Mouse (Mus musculus): ENCODE results near the gene Plekhf1.

Gene Plekhf1

GRCm38 (mm10) chr7:38188281-38189075 lies 39.3 kb downstream of the Plekhf1 start:
- DNase-seq (ENCODE audit: low read depth in 1 of 2, low spot score in 2 of 2), result no peak

- no peak for DNase-seq (ENCODE audit: low read depth in 1 of 2, low spot score in 2 of 2)
Observed at GRCm38 (mm10) chr7:38187796-38188195, 40.0 kb downstream of the Plekhf1 start.

DNA sequence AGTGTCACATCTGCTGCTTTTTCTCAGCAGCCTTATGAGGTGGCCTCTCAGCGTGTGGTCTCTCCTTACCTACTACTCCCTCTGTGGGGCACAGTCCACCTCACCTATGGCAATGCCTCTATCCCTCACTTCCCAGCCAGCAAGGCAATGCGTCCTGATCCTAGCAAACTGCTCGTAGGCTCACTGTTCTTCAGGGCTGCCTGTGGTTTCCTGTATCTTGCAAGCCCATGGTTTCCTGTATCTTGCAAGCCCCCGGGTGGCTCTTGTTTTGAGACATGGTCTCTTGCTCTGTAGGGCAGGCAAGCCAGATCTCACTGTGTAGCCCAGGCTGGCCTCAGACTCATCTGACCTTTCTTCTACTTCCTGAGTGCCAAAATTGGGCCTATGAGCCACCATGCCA lies 41.0 kb downstream of the Plekhf1 start:
- no peak for DNase-seq (ENCODE audit: low read depth in 1 of 2, low spot score in 2 of 2)

GRCm38 (mm10) chr7:38184786-38185185 lies 43.0 kb downstream of the Plekhf1 start:
- no peak for DNase-seq (ENCODE audit: low read depth in 1 of 2, low spot score in 2 of 2)

GRCm38 (mm10) chr7:38184418-38184745 lies 43.4 kb downstream of the Plekhf1 start:
- no peak for DNase-seq (ENCODE audit: low read depth in 1 of 2, low spot score in 2 of 2)

DNA sequence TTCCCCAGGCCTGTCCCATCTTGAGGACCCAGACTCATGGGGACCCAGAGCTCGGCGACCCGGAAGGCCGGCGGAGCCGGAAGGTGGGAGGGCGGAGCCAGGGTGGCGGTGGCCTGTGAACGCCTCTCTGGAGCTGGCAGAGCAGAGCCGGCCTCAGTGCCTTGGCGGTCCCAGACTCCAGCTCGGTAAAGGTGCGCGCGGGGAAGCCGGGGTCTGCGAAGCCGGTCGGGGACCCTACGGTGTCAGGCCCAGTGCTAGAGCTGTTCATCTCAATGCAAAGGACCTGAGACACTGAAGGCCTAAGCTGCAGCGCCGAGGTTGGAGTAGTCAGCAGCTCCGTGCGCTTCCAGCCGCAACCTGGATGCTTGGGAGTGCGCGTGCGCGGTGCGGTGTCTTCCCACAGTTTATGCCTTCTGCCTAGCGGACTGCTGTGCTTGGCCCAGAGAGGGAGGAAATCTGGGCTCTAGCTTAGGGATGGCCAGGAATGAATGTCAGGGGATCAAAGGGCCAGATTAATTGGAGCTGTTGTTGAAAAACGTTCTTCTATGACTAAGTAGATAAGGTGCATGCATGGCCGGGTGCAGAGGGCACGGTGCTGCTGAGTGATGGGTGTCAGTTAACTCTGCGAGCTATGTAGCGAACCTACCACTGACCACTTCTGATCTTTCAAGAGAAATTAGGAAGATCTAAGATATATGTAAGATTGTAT lies 44.0 kb downstream of the Plekhf1 start:
- DNase-seq (ENCODE audit: low read depth in 1 of 2, low spot score in 2 of 2), result peak in 1 of 2 experiments; percentile 63

GRCm38 (mm10) chr7:38182962-38183687 lies 44.7 kb downstream of the Plekhf1 start, which contains the start of gene 1600014C10Rik:
Gene 1600014C10Rik (plus strand): TSS chr7:38183217.
- DNase-seq (ENCODE audit: low read depth in 1 of 2, low spot score in 2 of 2), result no peak

- peak in 1 of 2 experiments; percentile 71 for DNase-seq (ENCODE audit: low read depth in 1 of 2, low spot score in 2 of 2)
Observed at GRCm38 (mm10) chr7:38182596-38182961, 45.2 kb downstream of the Plekhf1 start.

DNA sequence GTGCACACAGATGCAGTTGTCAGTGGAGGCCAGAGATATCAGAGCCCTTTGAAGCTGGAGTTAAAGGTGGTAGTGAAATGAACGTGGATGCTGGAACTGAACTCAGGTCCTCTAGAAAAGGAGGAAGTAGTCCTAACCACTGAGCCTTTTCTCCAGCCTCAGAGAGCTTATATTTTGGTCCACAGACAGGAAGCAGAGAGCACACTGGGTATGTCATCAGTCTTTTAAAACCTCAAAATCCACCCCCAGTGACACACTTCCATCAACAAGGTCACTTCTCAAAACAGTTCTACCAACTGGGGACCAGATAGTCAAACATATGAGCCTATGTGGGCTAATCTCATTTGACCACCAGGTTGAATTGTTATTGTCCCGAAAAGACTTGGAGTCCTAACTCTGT lies 46.5 kb downstream of the Plekhf1 start:
- no peak for DNase-seq (ENCODE audit: low read depth in 1 of 2, low spot score in 2 of 2)

DNA sequence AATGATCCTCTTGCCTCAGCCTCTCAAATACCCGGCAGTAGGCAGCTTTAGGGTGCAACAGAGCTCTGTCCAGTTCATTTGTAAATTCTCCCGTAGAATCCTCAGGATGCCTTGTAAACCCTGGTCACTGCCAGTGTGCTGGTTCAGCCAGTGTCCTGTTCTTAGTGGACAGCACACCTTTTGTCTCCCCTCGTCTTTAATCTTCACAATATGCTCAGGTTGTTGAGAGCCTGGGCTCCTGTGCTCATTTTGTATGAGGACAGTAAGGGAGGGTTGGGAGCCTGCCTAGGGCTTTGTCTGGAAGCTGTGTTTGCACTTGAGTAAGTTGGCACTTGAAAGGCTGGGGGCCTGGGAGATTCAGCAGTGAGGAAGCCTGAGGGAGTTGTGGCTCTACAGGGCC lies 47.9 kb downstream of the Plekhf1 start:
- DNase-seq (ENCODE audit: low read depth in 1 of 2, low spot score in 2 of 2), result no peak

GRCm38 (mm10) chr7:38176056-38176455 lies 51.8 kb downstream of the Plekhf1 start:
- no peak for DNase-seq (ENCODE audit: low read depth in 1 of 2, low spot score in 2 of 2)

DNA sequence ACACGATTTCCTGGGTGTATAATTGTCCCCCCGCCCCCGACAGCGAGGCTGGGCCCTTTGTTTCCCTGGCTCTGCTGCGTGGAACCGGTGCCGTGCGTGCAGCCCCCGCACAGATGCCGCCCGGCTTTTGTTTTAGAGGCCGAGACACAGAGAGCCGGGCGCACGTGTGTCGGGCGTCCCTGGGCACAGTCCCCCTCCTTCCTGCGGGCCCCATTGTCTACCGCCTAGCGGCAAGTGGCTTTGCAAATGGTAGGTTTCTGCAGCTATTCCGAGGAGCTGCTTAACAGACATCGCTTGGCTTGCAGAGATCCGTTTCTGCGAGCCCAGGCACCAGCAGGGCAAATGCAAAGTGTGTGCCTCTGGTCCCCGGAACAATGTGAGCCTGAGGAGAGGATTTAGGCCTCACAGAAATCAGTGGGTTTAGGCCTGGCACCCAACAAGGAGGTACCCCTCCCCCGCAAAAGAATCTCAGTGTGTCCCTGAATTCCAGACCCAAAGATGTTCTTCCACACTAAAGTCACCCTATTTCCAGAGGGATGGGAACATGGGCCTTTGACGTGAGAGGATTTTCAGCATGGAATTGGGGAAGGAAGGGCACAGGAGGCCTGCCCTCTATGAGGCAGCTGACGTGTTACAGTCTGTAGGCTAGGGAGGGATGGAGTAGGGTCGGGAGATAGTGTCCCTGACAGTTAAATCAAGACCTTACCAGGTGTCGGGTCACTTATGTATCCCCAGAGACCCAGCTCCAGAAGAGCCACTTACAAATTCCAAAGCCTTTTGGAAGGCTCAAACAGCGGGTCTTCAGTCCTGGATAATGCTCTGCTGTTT lies 53.3 kb downstream of the Plekhf1 start:
- DNase-seq (ENCODE audit: low read depth in 1 of 2, low spot score in 2 of 2), result no peak

DNA sequence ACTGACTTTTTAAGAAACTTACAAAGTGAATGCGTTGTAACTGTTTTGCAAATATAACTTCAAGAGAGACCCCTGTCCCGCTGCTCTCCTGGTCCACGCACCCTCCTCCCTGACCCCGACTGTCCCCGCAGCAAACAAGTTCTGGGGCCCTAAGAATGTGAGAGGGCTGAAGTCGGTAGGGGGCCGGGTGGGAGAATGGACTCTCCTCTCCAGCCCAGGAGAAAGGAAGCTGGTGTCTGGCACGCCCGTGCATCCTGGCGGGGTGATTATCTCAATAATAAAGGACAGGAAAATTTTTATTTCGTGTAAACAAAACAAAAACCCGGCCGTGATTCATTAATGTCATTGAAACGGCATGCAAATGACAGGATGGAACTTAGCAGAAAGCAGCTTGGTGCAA lies 53.9 kb downstream of the Plekhf1 start:
- DNase-seq (ENCODE audit: low read depth in 1 of 2, low spot score in 2 of 2), result no peak

GRCm38 (mm10) chr7:38167724-38168141 lies 60.1 kb downstream of the Plekhf1 start:
- DNase-seq (ENCODE audit: low read depth in 1 of 2, low spot score in 2 of 2), result peak in 1 of 2 experiments; percentile 10
